Mouse (Mus musculus): ENCODE measurements at regions not wholly inside any gene's neighbourhood (a gene's known extent, or its start where the extent isn't known, plus 50 kb on each side); places are given as distances from the start of the nearest gene placed in this dataset.
A peak's percentile ranks its signal among the peaks of the same experiment; 100 is the strongest.
"Not testable (repeated sequence)": the region's sequence is repeated elsewhere in the genome, so short reads cannot be mapped to it uniquely, and the experiment has no call there.

- DNase-seq (ENCODE audit: low read depth), result no peak
Measured at GRCm38 (mm10) chr13:107588399-107589002, 455.7 kb upstream of the Smim15 start.

- no peak for DNase-seq (ENCODE audit: low read depth)
Measured at GRCm38 (mm10) chr13:107587678-107588077, 456.6 kb upstream of the Smim15 start.

GRCm38 (mm10) chr13:107585936-107586335 is 458.3 kb upstream of the Smim15 start:
- DNase-seq (ENCODE audit: low read depth), result no peak

GRCm38 (mm10) chr13:107585353-107585752 is 458.9 kb upstream of the Smim15 start:
- no peak for DNase-seq (ENCODE audit: low read depth)

- no peak for DNase-seq (ENCODE audit: low read depth)
Measured at GRCm38 (mm10) chr13:107578968-107579367, 465.3 kb upstream of the Smim15 start.

- no peak for DNase-seq (ENCODE audit: low read depth)
Measured at GRCm38 (mm10) chr13:107577809-107578208, 466.4 kb upstream of the Smim15 start.

GRCm38 (mm10) chr13:107577272-107577671 is 467.0 kb upstream of the Smim15 start:
- no peak for DNase-seq (ENCODE audit: low read depth)

GRCm38 (mm10) chr13:107576701-107577100 is 467.5 kb upstream of the Smim15 start:
- DNase-seq (ENCODE audit: low read depth), result no peak

GRCm38 (mm10) chr13:107575025-107575424 is 469.2 kb upstream of the Smim15 start:
- no peak for DNase-seq (ENCODE audit: low read depth)

GRCm38 (mm10) chr13:107573499-107574355 is 470.5 kb upstream of the Smim15 start:
- no peak for DNase-seq (ENCODE audit: low read depth)

GRCm38 (mm10) chr13:107571539-107571938 is 472.7 kb upstream of the Smim15 start:
- no peak for DNase-seq (ENCODE audit: low read depth)

- no peak for DNase-seq (ENCODE audit: low read depth)
Measured at GRCm38 (mm10) chr13:107569477-107569876, 474.8 kb upstream of the Smim15 start.

- no peak for DNase-seq (ENCODE audit: low read depth)
Measured at GRCm38 (mm10) chr13:107568701-107569121, 475.5 kb upstream of the Smim15 start.

- DNase-seq (ENCODE audit: low read depth), result peak; percentile 3
Measured at GRCm38 (mm10) chr13:107562463-107562862, 481.8 kb upstream of the Smim15 start.

- DNase-seq (ENCODE audit: low read depth), result no peak
Measured at GRCm38 (mm10) chr13:107561529-107561928, 482.7 kb upstream of the Smim15 start.

GRCm38 (mm10) chr13:107555958-107556357 is 488.3 kb upstream of the Smim15 start:
- no peak for DNase-seq (ENCODE audit: low read depth)

- no peak for DNase-seq (ENCODE audit: low read depth)
Measured at GRCm38 (mm10) chr13:107554091-107554490, 490.2 kb upstream of the Smim15 start.

GRCm38 (mm10) chr13:107552165-107552564 is 492.1 kb upstream of the Smim15 start:
- DNase-seq (ENCODE audit: low read depth), result no peak

- not testable (repeated sequence) for DNase-seq (ENCODE audit: low read depth)
Measured at GRCm38 (mm10) chr13:107549995-107550394, 494.3 kb upstream of the Smim15 start.

- DNase-seq (ENCODE audit: low read depth), result no peak
Measured at GRCm38 (mm10) chr13:107547073-107547472, 497.2 kb upstream of the Smim15 start.

GRCm38 (mm10) chr13:107546181-107546900 is 497.9 kb upstream of the Smim15 start:
- no peak for DNase-seq (ENCODE audit: low read depth)

GRCm38 (mm10) chr13:107541635-107541955 is 502.7 kb upstream of the Smim15 start:
- DNase-seq (ENCODE audit: low read depth), result no peak
